Mouse (Mus musculus) hindbrain, embryonic 12.5 days (tissue): ENCODE measurements around the gene Sgsm1. TPM values are rescaled to one million over a fixed set of nuclear protein-coding genes. Genes with fewer than 3 reads are reported as not detected.
"Not testable (repeated sequence)": the region's sequence is repeated elsewhere in the genome, so short reads cannot be mapped to it uniquely, and the experiment has no call there.

Experiments used
- ATAC-seq: fragments of 200-750 bp; cut with Nextera tagmentation; 2 replicates; pipeline ENCODE4 v1.8.0; 2017; ENCODE audit warnings: moderate TSS enrichment; ENCODE audit not compliant: low FRiP score
- H3K27ac ChIP-seq: fragments of 300-500 bp; sonication (generic); 2 replicates; pipeline ENCODE4 v1.5.1; 2016; ENCODE audit warnings: mild to moderate bottlenecking
- H3K27me3 ChIP-seq: fragments of 300-500 bp; sonication (generic); 2 replicates; pipeline ENCODE4 v1.6.1; 2016; ENCODE audit warnings: mild to moderate bottlenecking
- H3K36me3 ChIP-seq: fragments of 300-500 bp; sonication (generic); 2 replicates; pipeline ENCODE4 v1.6.1; 2016; ENCODE audit warnings: mild to moderate bottlenecking
- H3K4me1 ChIP-seq: fragments of 300-500 bp; sonication (generic); 2 replicates; pipeline ENCODE4 v1.6.1; 2016
- H3K4me2 ChIP-seq: fragments of 300-500 bp; sonication (generic); replicated peaks from 2 replicates; pipeline ENCODE4 v1.6.1; 2016; ENCODE audit warnings: mild to moderate bottlenecking
- H3K4me3 ChIP-seq: fragments of 300-500 bp; sonication (generic); 2 replicates; pipeline ENCODE4 v1.5.1; 2016; ENCODE audit warnings: mild to moderate bottlenecking
- H3K9ac ChIP-seq: fragments of 300-500 bp; sonication (generic); 2 replicates; pipeline ENCODE4 v1.6.1; 2016; ENCODE audit warnings: mild to moderate bottlenecking, moderate library complexity
- H3K9me3 ChIP-seq: fragments of 300-500 bp; sonication (generic); replicated peaks from 2 replicates; pipeline ENCODE4 v1.6.1; 2016; ENCODE audit warnings: mild to moderate bottlenecking
- WGBS: fragments of 180-500 bp; shearing (Covaris S2); methylation state at CpG from one replicate; pipeline ENCODE4 v1.1.7; 2016; 5-methylcytosine and 5-hydroxymethylcytosine counted together
- polyA plus RNA-seq: library from polyadenylated mRNA; unstranded; fragments of >200 nt; fragmentation: Nextera tagmentation; extraction: Ambion mirVana; gene quantifications from 2 replicates; pipeline ENCODE4 v1.2.1, GENCODE M21; 2016

Gene Sgsm1
- polyA plus RNA-seq: 11.6 and 14.3 TPM in 2 replicates

GRCm38 (mm10) chr5:113310377-113311003, at the start of gene Sgsm1:
TSS of gene Sgsm1 (minus strand) at chr5:113310786.
- H3K4me2 ChIP-seq: peak within 1 kb of the TSS; percentile 78
- no peaks in the 10 kb centered on the region for H3K9me3 ChIP-seq
- peaks cover 30% of the 10 kb centered on the region for H3K27me3 ChIP-seq
- peaks cover 47% of the 10 kb centered on the region for H3K4me1 ChIP-seq
- H3K9ac ChIP-seq: peak within 1 kb of the TSS; percentile 85
- WGBS: 3% methylated on average over 53 of the region's 53 CpGs
- H3K36me3 ChIP-seq: no peaks in the 10 kb centered on the region
- peak; percentile 55 for ATAC-seq
- H3K4me3 ChIP-seq: peak within 1 kb of the TSS; percentile 72
- peak within 1 kb of the TSS; percentile 60; the same call in 1 of the 2 replicates for H3K27ac ChIP-seq

GRCm38 (mm10) chr5:113358833-113359232, 48.2 kb upstream of the Sgsm1 start:
- peaks cover 34% of the 10 kb centered on the region for H3K27me3 ChIP-seq
- no peaks in the 10 kb centered on the region for H3K36me3 ChIP-seq
- no peak for ATAC-seq
- H3K4me2 ChIP-seq: no peak overlapping the region
- H3K4me3 ChIP-seq: no peak overlapping the region
- no peak overlapping the region for H3K27ac ChIP-seq
- peak overlapping the region; percentile 13; the same call in 1 of the 2 replicates for H3K9ac ChIP-seq
- WGBS: 6% methylated on average over 11 of the region's 11 CpGs
- peaks cover 19% of the 10 kb centered on the region for H3K4me1 ChIP-seq
- H3K9me3 ChIP-seq: no peaks in the 10 kb centered on the region

- WGBS: 59% methylated on average over 3 of the region's 3 CpGs
- no peak overlapping the region for H3K4me2 ChIP-seq
- no peak overlapping the region for H3K9ac ChIP-seq
- H3K27me3 ChIP-seq: peaks cover 46% of the 10 kb centered on the region
- H3K36me3 ChIP-seq: no peaks in the 10 kb centered on the region
- peaks cover 21% of the 10 kb centered on the region for H3K4me1 ChIP-seq
- no peak overlapping the region for H3K27ac ChIP-seq
- H3K9me3 ChIP-seq: no peaks in the 10 kb centered on the region
- no peak overlapping the region for H3K4me3 ChIP-seq
- no peak for ATAC-seq
These were observed 47.1 kb upstream of the Sgsm1 start for GRCm38 (mm10) chr5:113357656-113358055.

GRCm38 (mm10) chr5:113357186-113357585, 46.6 kb upstream of the Sgsm1 start, which contains the start of gene Aym1:
TSS of gene Aym1 (plus strand) at chr5:113357294.
- 35% methylated on average over 3 of the region's 6 CpGs for WGBS
- no peaks in the 10 kb centered on the region for H3K9me3 ChIP-seq
- H3K4me2 ChIP-seq: no peak within 1 kb of the TSS
- no peaks in the 10 kb centered on the region for H3K36me3 ChIP-seq
- H3K4me1 ChIP-seq: peaks cover 26% of the 10 kb centered on the region
- H3K4me3 ChIP-seq: no peak within 1 kb of the TSS
- H3K27ac ChIP-seq: no peak within 1 kb of the TSS
- 0 out of 2 replicates have a peak, but pooled peaks have one; percentile 23 for ATAC-seq
- H3K27me3 ChIP-seq: peaks cover 48% of the 10 kb centered on the region
- H3K9ac ChIP-seq: no peak within 1 kb of the TSS

GRCm38 (mm10) chr5:113354311-113354710, 43.7 kb upstream of the Sgsm1 start:
- Histone ChIP-seq H3K9ac (no peak overlapping the region), H3K4me2 (no peak overlapping the region), H3K4me3 (no peak overlapping the region), H3K27me3 (peaks cover 49% of the 10 kb centered on the region), H3K27ac (no peak overlapping the region), H3K4me1 (peaks cover 45% of the 10 kb centered on the region), H3K9me3 (no peaks in the 10 kb centered on the region), H3K36me3 (no peaks in the 10 kb centered on the region)
- WGBS: 45% methylated on average over 16 of the region's 16 CpGs
- no peak for ATAC-seq

- H3K4me3 ChIP-seq: no peak overlapping the region
- H3K27me3 ChIP-seq: peaks cover 65% of the 10 kb centered on the region
- H3K9me3 ChIP-seq: no peaks in the 10 kb centered on the region
- H3K36me3 ChIP-seq: no peaks in the 10 kb centered on the region
- H3K4me1 ChIP-seq: peaks cover 54% of the 10 kb centered on the region
- no peak overlapping the region for H3K4me2 ChIP-seq
- no peak overlapping the region for H3K27ac ChIP-seq
- WGBS: 57% methylated on average over 6 of the region's 6 CpGs
- ATAC-seq: no peak
- H3K9ac ChIP-seq: no peak overlapping the region
These were observed 42.0 kb upstream of the Sgsm1 start for GRCm38 (mm10) chr5:113352636-113353035.

GRCm38 (mm10) chr5:113351768-113352167, 41.2 kb upstream of the Sgsm1 start:
- H3K27me3 ChIP-seq: peaks cover 67% of the 10 kb centered on the region
- no peak overlapping the region for H3K9ac ChIP-seq
- H3K4me2 ChIP-seq: no peak overlapping the region
- H3K9me3 ChIP-seq: no peaks in the 10 kb centered on the region
- H3K4me3 ChIP-seq: no peak overlapping the region
- 0 out of 2 replicates have a peak, but pooled peaks have one; percentile 54 for ATAC-seq
- no peaks in the 10 kb centered on the region for H3K36me3 ChIP-seq
- no peak overlapping the region for H3K27ac ChIP-seq
- WGBS: 41% methylated on average over 3 of the region's 3 CpGs
- H3K4me1 ChIP-seq: peaks cover 49% of the 10 kb centered on the region

GRCm38 (mm10) chr5:113349810-113350209, 39.2 kb upstream of the Sgsm1 start:
- Histone ChIP-seq H3K36me3 (no peaks in the 10 kb centered on the region), H3K4me3 (no peak overlapping the region), H3K4me2 (no peak overlapping the region), H3K9me3 (no peaks in the 10 kb centered on the region), H3K27me3 (peaks cover 76% of the 10 kb centered on the region), H3K27ac (peak overlapping the region; percentile 40; the same call in 1 of the 2 replicates), H3K9ac (no peak overlapping the region), H3K4me1 (peaks cover 56% of the 10 kb centered on the region)
- 8% methylated on average over 7 of the region's 7 CpGs for WGBS
- no peak for ATAC-seq

- Histone ChIP-seq H3K9ac (no peak overlapping the region), H3K27me3 (peaks cover 77% of the 10 kb centered on the region), H3K36me3 (no peaks in the 10 kb centered on the region), H3K9me3 (no peaks in the 10 kb centered on the region), H3K4me3 (no peak overlapping the region), H3K27ac (no peak overlapping the region), H3K4me2 (no peak overlapping the region), H3K4me1 (peaks cover 58% of the 10 kb centered on the region)
- WGBS: 5% methylated on average over 7 of the region's 7 CpGs
- no peak for ATAC-seq
These were observed 38.6 kb upstream of the Sgsm1 start for GRCm38 (mm10) chr5:113349226-113349625.

GRCm38 (mm10) chr5:113348597-113348996, 38.0 kb upstream of the Sgsm1 start:
- H3K4me2 ChIP-seq: no peak overlapping the region
- no peak overlapping the region for H3K4me3 ChIP-seq
- ATAC-seq: peak; percentile 26; the same call in 1 of the 2 replicates
- H3K9me3 ChIP-seq: no peaks in the 10 kb centered on the region
- peaks cover 58% of the 10 kb centered on the region for H3K4me1 ChIP-seq
- no peak overlapping the region for H3K27ac ChIP-seq
- H3K36me3 ChIP-seq: no peaks in the 10 kb centered on the region
- H3K27me3 ChIP-seq: peaks cover 77% of the 10 kb centered on the region
- 13% methylated on average over 13 of the region's 13 CpGs for WGBS
- no peak overlapping the region for H3K9ac ChIP-seq

GRCm38 (mm10) chr5:113347593-113347992, 37.0 kb upstream of the Sgsm1 start:
- H3K27me3 ChIP-seq: peaks cover 71% of the 10 kb centered on the region
- no peak overlapping the region for H3K4me3 ChIP-seq
- WGBS: 34% methylated on average over 12 of the region's 12 CpGs
- peaks cover 55% of the 10 kb centered on the region for H3K4me1 ChIP-seq
- H3K9me3 ChIP-seq: no peaks in the 10 kb centered on the region
- H3K4me2 ChIP-seq: no peak overlapping the region
- no peak overlapping the region for H3K27ac ChIP-seq
- ATAC-seq: no peak
- H3K9ac ChIP-seq: no peak overlapping the region
- no peaks in the 10 kb centered on the region for H3K36me3 ChIP-seq

- not testable (repeated sequence) for H3K4me3 ChIP-seq, H3K9me3 ChIP-seq, H3K36me3 ChIP-seq, H3K9ac ChIP-seq, ATAC-seq, H3K4me2 ChIP-seq, H3K27ac ChIP-seq
- Histone ChIP-seq H3K27me3 (peaks cover 76% of the 10 kb centered on the region), H3K4me1 (peaks cover 45% of the 10 kb centered on the region)
- 42% methylated on average over 6 of the region's 6 CpGs for WGBS
These were observed 36.1 kb upstream of the Sgsm1 start for GRCm38 (mm10) chr5:113346651-113347050.

GRCm38 (mm10) chr5:113345781-113346180, 35.2 kb upstream of the Sgsm1 start:
- Histone ChIP-seq H3K4me2 (no peak overlapping the region), H3K27ac (no peak overlapping the region), H3K4me1 (peaks cover 40% of the 10 kb centered on the region), H3K27me3 (peaks cover 77% of the 10 kb centered on the region), H3K4me3 (no peak overlapping the region), H3K9me3 (no peaks in the 10 kb centered on the region), H3K36me3 (no peaks in the 10 kb centered on the region), H3K9ac (no peak overlapping the region)
- no peak for ATAC-seq
- 7% methylated on average over 11 of the region's 11 CpGs for WGBS
